Mouse (Mus musculus): ENCODE results near the gene Adarb1. TPM values are rescaled to one million over a fixed set of nuclear protein-coding genes. Genes with fewer than 3 reads are reported as not detected.

Gene Adarb1
- polyA plus RNA-seq, 1 experiment from 2014 or later, result 5.4 TPM

- Histone ChIP-seq H3K9ac (ENCODE audit: low read depth, low read length) (no peak overlapping the region), H3K36me3 (ENCODE audit: control insufficient read depth, insufficient read depth, low read length) (no peaks in the 10 kb centered on the region), H3K4me1 (ENCODE audit: control insufficient read depth, insufficient read depth, low read length) (peaks cover 14% of the 10 kb centered on the region), H3K27ac (replicated peaks; ENCODE audit: low read depth, low read length) (no peak overlapping the region; the same call in 1 of the 2 replicates), H3K9me3 (ENCODE audit: control insufficient read depth, low read length) (no peaks in the 10 kb centered on the region), H3K4me2 (ENCODE audit: low read depth, low read length) (no peak overlapping the region), H3K4me3 (ENCODE audit: low read depth, low read length) (no peak overlapping the region), H3K27me3 (replicated peaks; ENCODE audit: control insufficient read depth, insufficient read depth, low read length) (no peaks in the 10 kb centered on the region)
- no peak for ATAC-seq (ENCODE audit: low read depth)
- 81% methylated on average over 5 of the region's 5 CpGs for WGBS
- no peak for DNase-seq (ENCODE audit: low spot score)
These were observed 47.9 kb downstream of the Adarb1 start for GRCm38 (mm10) chr10:77370129-77370528.

- DNase-seq (ENCODE audit: low spot score) (peak; percentile 34), ATAC-seq (ENCODE audit: low read depth) (no peak)
- Histone ChIP-seq H3K4me3 (ENCODE audit: low read depth, low read length) (no peak overlapping the region), H3K4me2 (ENCODE audit: low read depth, low read length) (no peak overlapping the region), H3K27me3 (replicated peaks; ENCODE audit: control insufficient read depth, insufficient read depth, low read length) (no peaks in the 10 kb centered on the region), H3K27ac (replicated peaks; ENCODE audit: low read depth, low read length) (no peak overlapping the region), H3K9ac (ENCODE audit: low read depth, low read length) (no peak overlapping the region), H3K36me3 (ENCODE audit: control insufficient read depth, insufficient read depth, low read length) (no peaks in the 10 kb centered on the region), H3K4me1 (ENCODE audit: control insufficient read depth, insufficient read depth, low read length) (peaks cover 14% of the 10 kb centered on the region), H3K9me3 (ENCODE audit: control insufficient read depth, low read length) (no peaks in the 10 kb centered on the region)
- 61% methylated on average over 6 of the region's 6 CpGs for WGBS
These were observed 50.1 kb downstream of the Adarb1 start for GRCm38 (mm10) chr10:77367973-77368372.

DNA sequence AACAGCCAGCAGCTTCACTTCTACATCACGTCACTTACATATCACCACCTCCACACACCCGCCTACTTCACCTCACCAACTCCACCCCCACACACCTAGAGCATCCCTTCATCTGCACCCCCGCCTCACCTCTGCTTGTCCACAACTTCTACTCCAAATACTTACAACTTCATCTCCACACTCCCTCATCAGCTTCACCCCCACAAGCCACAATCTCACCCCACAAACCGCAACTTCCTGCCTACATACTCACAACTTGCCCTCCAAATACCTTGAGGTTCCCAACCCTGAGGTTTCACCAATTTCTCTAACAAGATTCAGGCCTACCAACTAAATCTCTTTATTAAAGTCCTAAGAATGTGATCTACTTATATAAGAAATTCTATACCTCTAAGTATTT, 51.1 kb downstream of the Adarb1 start:
- Histone ChIP-seq H3K4me2 (ENCODE audit: low read depth, low read length) (no peak overlapping the region), H3K27ac (replicated peaks; ENCODE audit: low read depth, low read length) (no peak overlapping the region), H3K27me3 (replicated peaks; ENCODE audit: control insufficient read depth, insufficient read depth, low read length) (no peaks in the 10 kb centered on the region; the same call in 1 of the 2 replicates), H3K4me1 (ENCODE audit: control insufficient read depth, insufficient read depth, low read length) (peaks cover 14% of the 10 kb centered on the region), H3K9ac (ENCODE audit: low read depth, low read length) (no peak overlapping the region), H3K9me3 (ENCODE audit: control insufficient read depth, low read length) (no peaks in the 10 kb centered on the region), H3K4me3 (ENCODE audit: low read depth, low read length) (no peak overlapping the region), H3K36me3 (ENCODE audit: control insufficient read depth, insufficient read depth, low read length) (no peaks in the 10 kb centered on the region)
- DNase-seq (ENCODE audit: low spot score) (no peak), ATAC-seq (ENCODE audit: low read depth) (no peak)
- 93% methylated on average over 4 of the region's 4 CpGs for WGBS

- DNase-seq (ENCODE audit: low spot score) (no peak), ATAC-seq (ENCODE audit: low read depth) (no peak)
- H3K36me3 ChIP-seq (ENCODE audit: control insufficient read depth, insufficient read depth, low read length), result no peaks in the 10 kb centered on the region
- no peak overlapping the region for H3K4me2 ChIP-seq (ENCODE audit: low read depth, low read length)
- 81% methylated on average over 2 of the region's 2 CpGs for WGBS
- H3K4me1 ChIP-seq (ENCODE audit: control insufficient read depth, insufficient read depth, low read length), result peaks cover 14% of the 10 kb centered on the region
- no peak overlapping the region for H3K4me3 ChIP-seq (ENCODE audit: low read depth, low read length)
- H3K27me3 ChIP-seq (replicated peaks; ENCODE audit: control insufficient read depth, insufficient read depth, low read length), result no peaks in the 10 kb centered on the region; the same call in 1 of the 2 replicates
- no peak overlapping the region for H3K27ac ChIP-seq (replicated peaks; ENCODE audit: low read depth, low read length)
- H3K9me3 ChIP-seq (ENCODE audit: control insufficient read depth, low read length), result no peaks in the 10 kb centered on the region
- H3K9ac ChIP-seq (ENCODE audit: low read depth, low read length), result no peak overlapping the region
These were observed 52.9 kb downstream of the Adarb1 start for GRCm38 (mm10) chr10:77365212-77365611.

DNA sequence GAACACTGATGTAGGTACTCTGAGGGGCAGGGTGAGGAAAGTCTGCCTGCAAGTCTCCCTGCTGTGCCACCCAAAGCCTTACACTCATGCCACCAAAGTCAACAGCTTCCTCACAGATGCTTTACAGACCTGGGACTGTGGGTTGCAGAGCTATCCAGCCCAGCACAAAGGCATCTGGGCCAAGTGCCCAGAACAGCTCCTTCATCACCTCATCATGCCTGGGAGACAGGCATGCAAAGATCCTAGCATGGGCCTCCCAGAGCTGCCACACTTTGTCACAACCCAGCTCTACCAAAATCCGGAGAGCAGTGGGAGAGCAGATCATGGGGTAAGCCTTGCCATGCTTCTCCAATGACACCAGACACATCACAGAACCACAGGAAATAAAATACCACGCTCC, 57.6 kb downstream of the Adarb1 start:
- 67% methylated on average over 2 of the region's 2 CpGs for WGBS
- DNase-seq (ENCODE audit: low spot score) (no peak), ATAC-seq (ENCODE audit: low read depth) (no peak)
- Histone ChIP-seq H3K4me1 (ENCODE audit: control insufficient read depth, insufficient read depth, low read length) (no peaks in the 10 kb centered on the region), H3K4me2 (ENCODE audit: low read depth, low read length) (no peak overlapping the region), H3K4me3 (ENCODE audit: low read depth, low read length) (no peak overlapping the region), H3K27me3 (replicated peaks; ENCODE audit: control insufficient read depth, insufficient read depth, low read length) (no peaks in the 10 kb centered on the region; the same call in 1 of the 2 replicates), H3K36me3 (ENCODE audit: control insufficient read depth, insufficient read depth, low read length) (no peaks in the 10 kb centered on the region), H3K27ac (replicated peaks; ENCODE audit: low read depth, low read length) (no peak overlapping the region), H3K9me3 (ENCODE audit: control insufficient read depth, low read length) (no peaks in the 10 kb centered on the region), H3K9ac (ENCODE audit: low read depth, low read length) (no peak overlapping the region)

DNA sequence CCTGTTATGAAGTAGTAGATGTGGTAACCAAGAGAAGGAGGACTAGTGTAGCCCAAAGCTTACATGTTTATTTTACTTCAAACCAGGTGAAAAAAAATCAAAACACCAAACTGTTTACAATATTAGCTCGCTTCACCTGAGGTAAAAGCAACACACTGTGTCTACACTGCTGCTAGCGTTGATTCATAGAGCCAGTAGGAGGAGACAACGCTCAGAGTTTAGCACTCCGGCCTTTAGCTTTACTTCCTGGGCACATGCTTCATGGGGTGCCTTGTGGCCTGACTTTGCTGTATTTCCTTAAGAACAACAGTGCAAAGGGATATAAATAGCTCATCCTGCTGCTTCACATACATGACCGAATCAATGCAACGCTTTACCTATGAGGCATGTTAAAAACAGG, 60.1 kb downstream of the Adarb1 start:
- no peaks in the 10 kb centered on the region; the same call in 1 of the 2 replicates for H3K27me3 ChIP-seq (replicated peaks; ENCODE audit: control insufficient read depth, insufficient read depth, low read length)
- ATAC-seq (ENCODE audit: low read depth) (no peak), DNase-seq (ENCODE audit: low spot score) (no peak)
- no peak overlapping the region for H3K4me3 ChIP-seq (ENCODE audit: low read depth, low read length)
- no peak overlapping the region for H3K27ac ChIP-seq (replicated peaks; ENCODE audit: low read depth, low read length)
- H3K4me2 ChIP-seq (ENCODE audit: low read depth, low read length), result no peak overlapping the region
- no peak overlapping the region for H3K9ac ChIP-seq (ENCODE audit: low read depth, low read length)
- no peaks in the 10 kb centered on the region for H3K4me1 ChIP-seq (ENCODE audit: control insufficient read depth, insufficient read depth, low read length)
- H3K36me3 ChIP-seq (ENCODE audit: control insufficient read depth, insufficient read depth, low read length), result no peaks in the 10 kb centered on the region
- no peaks in the 10 kb centered on the region for H3K9me3 ChIP-seq (ENCODE audit: control insufficient read depth, low read length)
- 81% methylated on average over 6 of the region's 6 CpGs for WGBS

DNA sequence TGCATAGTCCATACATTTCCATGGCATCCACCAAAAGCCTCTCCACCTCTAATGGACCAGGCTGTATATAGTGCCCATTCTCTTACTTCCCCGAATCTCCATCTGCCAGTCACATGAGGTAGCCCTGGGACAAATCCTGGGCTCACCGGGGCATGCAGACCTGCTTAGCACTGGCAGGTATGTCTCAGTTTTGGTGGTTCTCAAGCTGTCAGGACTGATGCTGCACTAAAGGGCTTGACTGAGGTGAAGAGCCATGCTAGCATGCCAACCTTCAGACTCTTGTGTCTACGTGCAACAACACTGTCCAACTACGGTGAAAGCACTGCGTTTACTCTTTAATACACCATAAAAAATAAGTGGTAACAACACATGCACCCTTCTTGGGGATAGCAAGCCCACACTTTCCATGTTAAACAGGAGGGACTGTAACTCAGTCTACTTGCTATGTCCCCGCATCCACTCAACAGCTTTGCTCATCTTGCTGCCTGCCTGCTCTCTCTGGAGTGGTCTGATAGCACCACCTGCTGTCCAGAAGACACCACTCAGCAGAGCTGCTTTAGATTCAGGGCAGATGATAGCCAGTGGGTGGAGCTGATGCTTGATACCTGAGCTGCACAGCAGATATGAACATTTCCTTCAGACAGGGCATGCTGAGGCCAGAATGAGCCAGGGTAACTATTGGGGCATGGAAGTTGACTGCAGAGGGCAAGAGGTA, 64.9 kb downstream of the Adarb1 start:
- DNase-seq (ENCODE audit: low spot score) (peak; percentile 88), ATAC-seq (ENCODE audit: low read depth) (peak; percentile 88)
- Histone ChIP-seq H3K9me3 (ENCODE audit: control insufficient read depth, low read length) (no peaks in the 10 kb centered on the region), H3K4me2 (ENCODE audit: low read depth, low read length) (no peak overlapping the region), H3K9ac (ENCODE audit: low read depth, low read length) (no peak overlapping the region), H3K27ac (replicated peaks; ENCODE audit: low read depth, low read length) (no peak overlapping the region), H3K4me3 (ENCODE audit: low read depth, low read length) (no peak overlapping the region), H3K27me3 (replicated peaks; ENCODE audit: control insufficient read depth, insufficient read depth, low read length) (no peaks in the 10 kb centered on the region), H3K4me1 (ENCODE audit: control insufficient read depth, insufficient read depth, low read length) (no peaks in the 10 kb centered on the region), H3K36me3 (ENCODE audit: control insufficient read depth, insufficient read depth, low read length) (no peaks in the 10 kb centered on the region)
- 85% methylated on average over 6 of the region's 6 CpGs for WGBS

DNA sequence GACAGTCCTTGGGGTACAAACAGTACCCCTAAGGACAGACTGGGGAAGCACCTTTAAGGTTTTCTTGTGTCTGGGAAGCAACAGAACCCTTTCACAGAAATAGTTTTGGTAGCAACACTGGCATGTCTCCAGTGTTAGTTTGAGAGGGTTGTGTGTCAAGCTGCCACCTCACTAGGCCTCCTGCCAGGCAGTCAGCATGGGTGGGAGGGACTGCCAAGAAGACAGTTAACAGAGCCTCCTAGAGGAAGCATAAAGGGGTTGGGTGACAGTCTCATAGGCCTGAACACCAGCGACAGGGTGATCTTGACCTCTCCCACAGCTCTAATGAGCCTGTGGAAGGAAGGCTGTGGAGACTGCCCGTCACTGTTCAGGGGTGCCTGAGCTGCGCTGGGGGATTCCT, 75.2 kb downstream of the Adarb1 start:
- DNase-seq (ENCODE audit: low spot score), result no peak
- H3K9me3 ChIP-seq (ENCODE audit: control insufficient read depth, low read length), result no peaks in the 10 kb centered on the region
- H3K27me3 ChIP-seq (replicated peaks; ENCODE audit: control insufficient read depth, insufficient read depth, low read length), result 0 out of 2 replicates have a peak, but pooled peaks cover 5% of the 10 kb centered on the region
- H3K9ac ChIP-seq (ENCODE audit: low read depth, low read length), result no peak overlapping the region
- no peak overlapping the region for H3K4me3 ChIP-seq (ENCODE audit: low read depth, low read length)
- no peak for ATAC-seq (ENCODE audit: low read depth)
- H3K4me2 ChIP-seq (ENCODE audit: low read depth, low read length), result no peak overlapping the region
- H3K4me1 ChIP-seq (ENCODE audit: control insufficient read depth, insufficient read depth, low read length), result 0 out of 2 replicates have a peak, but pooled peaks cover 2% of the 10 kb centered on the region
- WGBS, result 56% methylated on average over 3 of the region's 3 CpGs
- no peak overlapping the region for H3K27ac ChIP-seq (replicated peaks; ENCODE audit: low read depth, low read length)
- no peaks in the 10 kb centered on the region for H3K36me3 ChIP-seq (ENCODE audit: control insufficient read depth, insufficient read depth, low read length)

- Histone ChIP-seq H3K9me3 (ENCODE audit: control insufficient read depth, low read length) (no peaks in the 10 kb centered on the region), H3K4me3 (ENCODE audit: low read depth, low read length) (no peak overlapping the region), H3K9ac (ENCODE audit: low read depth, low read length) (no peak overlapping the region), H3K4me2 (ENCODE audit: low read depth, low read length) (no peak overlapping the region), H3K36me3 (ENCODE audit: control insufficient read depth, insufficient read depth, low read length) (no peaks in the 10 kb centered on the region), H3K27ac (replicated peaks; ENCODE audit: low read depth, low read length) (no peak overlapping the region), H3K27me3 (replicated peaks; ENCODE audit: control insufficient read depth, insufficient read depth, low read length) (0 out of 2 replicates have a peak, but pooled peaks cover 5% of the 10 kb centered on the region), H3K4me1 (ENCODE audit: control insufficient read depth, insufficient read depth, low read length) (0 out of 2 replicates have a peak, but pooled peaks cover 2% of the 10 kb centered on the region)
- no peak for ATAC-seq (ENCODE audit: low read depth)
- no peak for DNase-seq (ENCODE audit: low spot score)
These were observed 76.4 kb downstream of the Adarb1 start for GRCm38 (mm10) chr10:77341711-77342110.

Measured in embryonic facial prominence, embryonic 14.5 days (tissue).